Mouse (Mus musculus) liver, embryonic 16.5 days (tissue): ENCODE results near the gene Ubald1. TPM values are rescaled to one million over a fixed set of nuclear protein-coding genes. Genes with fewer than 3 reads are reported as not detected.

Experiments used
- ATAC-seq: fragments of 200-750 bp; cut with Nextera tagmentation; 2 replicates; pipeline ENCODE4 v1.8.0; 2017; ENCODE audit warnings: low read depth, mild to moderate bottlenecking, moderate number of reproducible peaks, moderate library complexity
- H3K27ac ChIP-seq: fragments of 300-500 bp; sonication (generic); 2 replicates; pipeline ENCODE4 v1.5.1; 2014; ENCODE audit warnings: mild to moderate bottlenecking, low read length
- H3K27me3 ChIP-seq: fragments of 300-500 bp; sonication (generic); 2 replicates; pipeline ENCODE4 v1.6.1; 2014; ENCODE audit warnings: low read depth, low read length, mixed read lengths; ENCODE audit not compliant: control insufficient read depth, insufficient read depth
- H3K36me3 ChIP-seq: fragments of 300-500 bp; sonication (generic); 2 replicates; pipeline ENCODE4 v1.6.1; 2014; ENCODE audit warnings: mild to moderate bottlenecking; ENCODE audit not compliant: control insufficient read depth, insufficient read depth
- H3K4me1 ChIP-seq: fragments of 300-500 bp; sonication (generic); 2 replicates; pipeline ENCODE4 v1.6.1; 2014; ENCODE audit warnings: low read depth, low read length, mixed read lengths; ENCODE audit not compliant: control insufficient read depth
- H3K4me2 ChIP-seq: fragments of 300-500 bp; sonication (generic); 2 replicates; pipeline ENCODE4 v1.6.1; 2014; ENCODE audit warnings: low read depth, low read length, mixed read lengths
- H3K4me3 ChIP-seq: fragments of 300-500 bp; sonication (generic); 2 replicates; pipeline ENCODE4 v1.5.1; 2014; ENCODE audit warnings: low read depth, mild to moderate bottlenecking, low read length
- H3K9ac ChIP-seq: fragments of 300-500 bp; sonication (generic); 2 replicates; pipeline ENCODE4 v1.6.1; 2014; ENCODE audit warnings: low read depth, low read length
- H3K9me3 ChIP-seq: fragments of 300-500 bp; sonication (generic); replicated peaks from 2 replicates; pipeline ENCODE4 v1.6.1; 2016; ENCODE audit warnings: low read length; ENCODE audit not compliant: control insufficient read depth
- WGBS: fragments of 180-500 bp; shearing (Covaris S2); extraction: QIAGEN DNeasy Blood & Tissue Kit; methylation state at CpG from one replicate; pipeline ENCODE4 v1.1.7; 2014; ENCODE audit not compliant: insufficient replicate concordance; 5-methylcytosine and 5-hydroxymethylcytosine counted together
- polyA plus RNA-seq: library from polyadenylated mRNA; unstranded; fragments of >200 nt; fragmentation: Nextera tagmentation; extraction: Ambion mirVana; gene quantifications from 2 replicates; pipeline ENCODE4 v1.2.1, GENCODE M21; 2015

The Ubald1 gene
- polyA plus RNA-seq, 1 experiment from 2014 or later: 13.3 TPM

- no peaks in the 10 kb centered on the region for H3K36me3 ChIP-seq
- no peak for ATAC-seq
- 67% methylated on average over 8 of the region's 8 CpGs for WGBS
Observed at GRCm38 (mm10) chr16:4840231-4840630, 39.9 kb downstream of the Ubald1 start.

GRCm38 (mm10) chr16:4839552-4839951 is 40.6 kb downstream of the Ubald1 start:
- no peaks in the 10 kb centered on the region for H3K27me3 ChIP-seq
- H3K4me2 ChIP-seq: no peak overlapping the region
- peak; percentile 51 for ATAC-seq
- H3K4me1 ChIP-seq: no peaks in the 10 kb centered on the region
- H3K27ac ChIP-seq: no peak overlapping the region
- H3K36me3 ChIP-seq: no peaks in the 10 kb centered on the region
- H3K9me3 ChIP-seq: no peaks in the 10 kb centered on the region
- WGBS: 40% methylated on average over 3 of the region's 3 CpGs
- no peak overlapping the region for H3K4me3 ChIP-seq
- H3K9ac ChIP-seq: no peak overlapping the region

More at GRCm38 (mm10) chr16:4840231-4840630, 39.9 kb downstream of the Ubald1 start:
- Histone ChIP-seq H3K4me3 (no peak overlapping the region), H3K4me2 (no peak overlapping the region), H3K9ac (no peak overlapping the region), H3K27me3 (no peaks in the 10 kb centered on the region), H3K27ac (no peak overlapping the region), H3K9me3 (no peaks in the 10 kb centered on the region), H3K4me1 (no peaks in the 10 kb centered on the region)

GRCm38 (mm10) chr16:4837631-4838030 is 42.5 kb downstream of the Ubald1 start:
- WGBS: 47% methylated on average over 3 of the region's 3 CpGs
- H3K4me2 ChIP-seq: no peak overlapping the region
- no peaks in the 10 kb centered on the region for H3K9me3 ChIP-seq
- H3K4me3 ChIP-seq: no peak overlapping the region
- no peaks in the 10 kb centered on the region for H3K27me3 ChIP-seq
- no peaks in the 10 kb centered on the region for H3K36me3 ChIP-seq
- H3K27ac ChIP-seq: no peak overlapping the region
- no peak for ATAC-seq
- no peak overlapping the region for H3K9ac ChIP-seq
- no peaks in the 10 kb centered on the region for H3K4me1 ChIP-seq

- H3K27ac ChIP-seq: no peak within 1 kb of the TSS
- no peak within 1 kb of the TSS for H3K9ac ChIP-seq
- no peak for ATAC-seq
- peaks cover 5% of the 10 kb centered on the region for H3K4me1 ChIP-seq
- H3K4me3 ChIP-seq: no peak within 1 kb of the TSS
- H3K9me3 ChIP-seq: no peaks in the 10 kb centered on the region
- H3K27me3 ChIP-seq: no peaks in the 10 kb centered on the region
- no peak within 1 kb of the TSS for H3K4me2 ChIP-seq
- 65% methylated on average over 3 of the region's 3 CpGs for WGBS
- H3K36me3 ChIP-seq: no peaks in the 10 kb centered on the region
Observed at GRCm38 (mm10) chr16:4835191-4835590, 44.9 kb downstream of the Ubald1 start, which contains the start of gene 4930562C15Rik. TSS of gene 4930562C15Rik (plus strand) at chr16:4835416.

- 53% methylated on average over 2 of the region's 2 CpGs for WGBS
- H3K4me2 ChIP-seq: no peak overlapping the region
Observed at GRCm38 (mm10) chr16:4833858-4834257, 46.3 kb downstream of the Ubald1 start.

GRCm38 (mm10) chr16:4831650-4832419 is 48.3 kb downstream of the Ubald1 start:
- no peaks in the 10 kb centered on the region for H3K27me3 ChIP-seq
- H3K36me3 ChIP-seq: no peaks in the 10 kb centered on the region
- 41% methylated on average over 15 of the region's 15 CpGs for WGBS
- H3K9me3 ChIP-seq: no peaks in the 10 kb centered on the region
- ATAC-seq: 0 out of 2 replicates have a peak, but pooled peaks have one; percentile 14
- no peak overlapping the region for H3K4me3 ChIP-seq
- peaks cover 8% of the 10 kb centered on the region for H3K4me1 ChIP-seq
- H3K4me2 ChIP-seq: 0 out of 2 replicates have a peak overlapping the region, but pooled peaks have one; percentile 4
- no peak overlapping the region for H3K27ac ChIP-seq
- no peak overlapping the region for H3K9ac ChIP-seq

More at GRCm38 (mm10) chr16:4833858-4834257, 46.3 kb downstream of the Ubald1 start:
- Histone ChIP-seq H3K9me3 (no peaks in the 10 kb centered on the region), H3K27me3 (no peaks in the 10 kb centered on the region), H3K36me3 (no peaks in the 10 kb centered on the region), H3K4me1 (peaks cover 6% of the 10 kb centered on the region), H3K27ac (no peak overlapping the region), H3K4me3 (no peak overlapping the region), H3K9ac (no peak overlapping the region)
- ATAC-seq: no peak

- peak overlapping the region; percentile 72 for H3K27ac ChIP-seq
- no peaks in the 10 kb centered on the region for H3K27me3 ChIP-seq
- peak; percentile 77 for ATAC-seq
- no peaks in the 10 kb centered on the region for H3K36me3 ChIP-seq
- no peak overlapping the region for H3K4me2 ChIP-seq
- H3K9ac ChIP-seq: no peak overlapping the region
- H3K9me3 ChIP-seq: no peaks in the 10 kb centered on the region
- WGBS: 61% methylated on average over 6 of the region's 6 CpGs
- no peak overlapping the region for H3K4me3 ChIP-seq
- H3K4me1 ChIP-seq: peaks cover 8% of the 10 kb centered on the region
Observed at GRCm38 (mm10) chr16:4829271-4829900, 50.7 kb downstream of the Ubald1 start.

- Histone ChIP-seq H3K9ac (no peak overlapping the region), H3K4me3 (no peak overlapping the region), H3K9me3 (no peaks in the 10 kb centered on the region), H3K36me3 (no peaks in the 10 kb centered on the region), H3K27me3 (no peaks in the 10 kb centered on the region), H3K4me2 (no peak overlapping the region), H3K27ac (no peak overlapping the region), H3K4me1 (peaks cover 8% of the 10 kb centered on the region)
- 76% methylated on average over 5 of the region's 5 CpGs for WGBS
- no peak for ATAC-seq
Observed at GRCm38 (mm10) chr16:4827639-4828038, 52.5 kb downstream of the Ubald1 start.
